Mouse (Mus musculus): ENCODE measurements at regions not wholly inside any gene's neighbourhood (a gene's known extent, or its start where the extent isn't known, plus 50 kb on each side); places are given as distances from the start of the nearest gene placed in this dataset.

GRCm38 (mm10) chr12:109742486-109742885 lies 142.4 kb upstream of the Rtl1 start:
- Histone ChIP-seq H3K27ac (ENCODE audit: control insufficient read depth, insufficient read depth, low read depth, low read length) (no peak overlapping the region), H3K4me1 (ENCODE audit: control insufficient read depth, insufficient read depth, low read length) (peaks cover 12% of the 10 kb centered on the region), H3K36me3 (ENCODE audit: control insufficient read depth, insufficient read depth, low read length) (no peaks in the 10 kb centered on the region), H3K4me3 (ENCODE audit: control insufficient read depth, low read depth, low read length) (no peak overlapping the region), H3K27me3 (ENCODE audit: control insufficient read depth, insufficient read depth, low read length) (no peaks in the 10 kb centered on the region)
- no peak for TF ChIP-seq CTCF (IDR thresholded peaks at IDR 0.05; ENCODE audit: control insufficient read depth, insufficient read depth, insufficient replicate concordance, low read depth, low read length)
- TF ChIP-seq POLR2A (IDR thresholded peaks at IDR 0.05; ENCODE audit: control insufficient read depth, low read depth, low read length), result no peak

GRCm38 (mm10) chr12:109743036-109743650 lies 143.0 kb upstream of the Rtl1 start:
- Histone ChIP-seq H3K27ac (ENCODE audit: control insufficient read depth, insufficient read depth, low read depth, low read length) (no peak overlapping the region), H3K27me3 (ENCODE audit: control insufficient read depth, insufficient read depth, low read length) (no peaks in the 10 kb centered on the region), H3K4me1 (ENCODE audit: control insufficient read depth, insufficient read depth, low read length) (peaks cover 11% of the 10 kb centered on the region), H3K36me3 (ENCODE audit: control insufficient read depth, insufficient read depth, low read length) (no peaks in the 10 kb centered on the region), H3K4me3 (ENCODE audit: control insufficient read depth, low read depth, low read length) (no peak overlapping the region)
- TF ChIP-seq POLR2A (IDR thresholded peaks at IDR 0.05; ENCODE audit: control insufficient read depth, low read depth, low read length) (no peak), CTCF (IDR thresholded peaks at IDR 0.05; ENCODE audit: control insufficient read depth, insufficient read depth, insufficient replicate concordance, low read depth, low read length) (no peak)

GRCm38 (mm10) chr12:109744186-109744585 lies 144.1 kb upstream of the Rtl1 start:
- no peaks in the 10 kb centered on the region for H3K36me3 ChIP-seq (ENCODE audit: control insufficient read depth, insufficient read depth, low read length)
- no peaks in the 10 kb centered on the region for H3K27me3 ChIP-seq (ENCODE audit: control insufficient read depth, insufficient read depth, low read length)
- H3K4me1 ChIP-seq (ENCODE audit: control insufficient read depth, insufficient read depth, low read length), result peaks cover 8% of the 10 kb centered on the region
- no peak overlapping the region for H3K27ac ChIP-seq (ENCODE audit: control insufficient read depth, insufficient read depth, low read depth, low read length)
- TF ChIP-seq CTCF (IDR thresholded peaks at IDR 0.05; ENCODE audit: control insufficient read depth, insufficient read depth, insufficient replicate concordance, low read depth, low read length), result no peak
- no peak for TF ChIP-seq POLR2A (IDR thresholded peaks at IDR 0.05; ENCODE audit: control insufficient read depth, low read depth, low read length)
- H3K4me3 ChIP-seq (ENCODE audit: control insufficient read depth, low read depth, low read length), result no peak overlapping the region

- no peak overlapping the region for H3K27ac ChIP-seq (ENCODE audit: control insufficient read depth, insufficient read depth, low read depth, low read length)
- TF ChIP-seq POLR2A (IDR thresholded peaks at IDR 0.05; ENCODE audit: control insufficient read depth, low read depth, low read length), result no peak
- no peak for TF ChIP-seq CTCF (IDR thresholded peaks at IDR 0.05; ENCODE audit: control insufficient read depth, insufficient read depth, insufficient replicate concordance, low read depth, low read length)
- H3K36me3 ChIP-seq (ENCODE audit: control insufficient read depth, insufficient read depth, low read length), result no peaks in the 10 kb centered on the region
- H3K27me3 ChIP-seq (ENCODE audit: control insufficient read depth, insufficient read depth, low read length), result no peaks in the 10 kb centered on the region
- no peaks in the 10 kb centered on the region for H3K4me1 ChIP-seq (ENCODE audit: control insufficient read depth, insufficient read depth, low read length)
- H3K4me3 ChIP-seq (ENCODE audit: control insufficient read depth, low read depth, low read length), result no peak overlapping the region
These were observed 145.8 kb upstream of the Rtl1 start for GRCm38 (mm10) chr12:109745731-109746484.

- TF ChIP-seq POLR2A (IDR thresholded peaks at IDR 0.05; ENCODE audit: control insufficient read depth, low read depth, low read length), result no peak
- TF ChIP-seq CTCF (IDR thresholded peaks at IDR 0.05; ENCODE audit: control insufficient read depth, insufficient read depth, insufficient replicate concordance, low read depth, low read length), result no peak
- H3K27ac ChIP-seq (ENCODE audit: control insufficient read depth, insufficient read depth, low read depth, low read length), result no peak overlapping the region
- H3K27me3 ChIP-seq (ENCODE audit: control insufficient read depth, insufficient read depth, low read length), result no peaks in the 10 kb centered on the region
- H3K36me3 ChIP-seq (ENCODE audit: control insufficient read depth, insufficient read depth, low read length), result no peaks in the 10 kb centered on the region
- no peak overlapping the region for H3K4me3 ChIP-seq (ENCODE audit: control insufficient read depth, low read depth, low read length)
- H3K4me1 ChIP-seq (ENCODE audit: control insufficient read depth, insufficient read depth, low read length), result no peaks in the 10 kb centered on the region
These were observed 147.1 kb upstream of the Rtl1 start for GRCm38 (mm10) chr12:109747201-109747600.

- H3K4me1 ChIP-seq (ENCODE audit: control insufficient read depth, insufficient read depth, low read length), result no peaks in the 10 kb centered on the region
- no peak for TF ChIP-seq CTCF (IDR thresholded peaks at IDR 0.05; ENCODE audit: control insufficient read depth, insufficient read depth, insufficient replicate concordance, low read depth, low read length)
- TF ChIP-seq POLR2A (IDR thresholded peaks at IDR 0.05; ENCODE audit: control insufficient read depth, low read depth, low read length), result no peak
- no peaks in the 10 kb centered on the region for H3K36me3 ChIP-seq (ENCODE audit: control insufficient read depth, insufficient read depth, low read length)
- H3K4me3 ChIP-seq (ENCODE audit: control insufficient read depth, low read depth, low read length), result no peak overlapping the region
- H3K27ac ChIP-seq (ENCODE audit: control insufficient read depth, insufficient read depth, low read depth, low read length), result no peak overlapping the region
- no peaks in the 10 kb centered on the region for H3K27me3 ChIP-seq (ENCODE audit: control insufficient read depth, insufficient read depth, low read length)
These were observed 147.6 kb upstream of the Rtl1 start for GRCm38 (mm10) chr12:109747776-109748175.

- H3K4me1 ChIP-seq (ENCODE audit: control insufficient read depth, insufficient read depth, low read length), result no peaks in the 10 kb centered on the region
- no peak for TF ChIP-seq POLR2A (IDR thresholded peaks at IDR 0.05; ENCODE audit: control insufficient read depth, low read depth, low read length)
- no peak for TF ChIP-seq CTCF (IDR thresholded peaks at IDR 0.05; ENCODE audit: control insufficient read depth, insufficient read depth, insufficient replicate concordance, low read depth, low read length)
- no peaks in the 10 kb centered on the region for H3K36me3 ChIP-seq (ENCODE audit: control insufficient read depth, insufficient read depth, low read length)
- H3K27me3 ChIP-seq (ENCODE audit: control insufficient read depth, insufficient read depth, low read length), result no peaks in the 10 kb centered on the region
- H3K4me3 ChIP-seq (ENCODE audit: control insufficient read depth, low read depth, low read length), result no peak overlapping the region
- no peak overlapping the region for H3K27ac ChIP-seq (ENCODE audit: control insufficient read depth, insufficient read depth, low read depth, low read length)
These were observed 148.4 kb upstream of the Rtl1 start for GRCm38 (mm10) chr12:109748326-109749059.
